Mouse (Mus musculus): ENCODE data around the gene Tnfaip6.

DNA sequence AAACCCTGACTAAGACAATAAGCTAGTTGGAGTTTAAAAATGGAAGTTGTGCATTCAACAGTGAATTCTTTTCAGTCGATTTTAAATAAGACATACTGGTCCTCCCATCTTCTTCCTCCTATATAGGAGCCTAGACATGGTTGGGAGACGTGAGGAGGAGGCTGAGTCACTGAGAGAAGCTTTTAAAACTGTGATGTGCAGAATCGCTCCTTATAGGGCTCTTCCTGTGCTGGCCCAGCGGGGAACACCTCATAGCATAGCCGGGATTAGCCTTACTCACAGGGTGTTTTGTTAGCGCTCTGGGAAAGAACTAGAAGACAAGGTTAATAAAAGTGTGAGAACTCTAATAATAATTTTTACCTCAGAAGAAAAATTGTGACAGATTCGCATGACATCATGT, 37.8 kb upstream of the Tnfaip6 start:
- TF ChIP-seq POLR2A (IDR thresholded peaks at IDR 0.05; ENCODE audit: control insufficient read depth, extremely low read depth, insufficient read depth, low read length, poor library complexity): no peak
- TF ChIP-seq CTCF (IDR thresholded peaks at IDR 0.05; ENCODE audit: borderline replicate concordance, control insufficient read depth, extremely low read depth, insufficient read depth, low read length, poor library complexity): no peak
